Mouse (Mus musculus) heart, postnatal 36 days (tissue): ENCODE measurements around the gene Sv2a. TPM values are rescaled to one million over a fixed set of nuclear protein-coding genes. Genes with fewer than 3 reads are reported as not detected.

Experiments
- DNase-seq, 2 experiments: peaks; one replicate each; pipeline ENCODE4 v3.0.0; 2021 to 2022
- intact Hi-C: fragments of 180-260 bp; cut with DNase I; formaldehyde crosslinking; loops from one replicate; pipeline ENCODE4 v1.15.1; 2025
- total RNA-seq, 2 experiments: library from RNA; stranded (reverse); gene quantifications; 2 replicates each; pipeline ENCODE4 v1.2.3; 2021

Sv2a gene
- total RNA-seq = 1 to 10 TPM; 3.4 to 9.9 TPM

DNA sequence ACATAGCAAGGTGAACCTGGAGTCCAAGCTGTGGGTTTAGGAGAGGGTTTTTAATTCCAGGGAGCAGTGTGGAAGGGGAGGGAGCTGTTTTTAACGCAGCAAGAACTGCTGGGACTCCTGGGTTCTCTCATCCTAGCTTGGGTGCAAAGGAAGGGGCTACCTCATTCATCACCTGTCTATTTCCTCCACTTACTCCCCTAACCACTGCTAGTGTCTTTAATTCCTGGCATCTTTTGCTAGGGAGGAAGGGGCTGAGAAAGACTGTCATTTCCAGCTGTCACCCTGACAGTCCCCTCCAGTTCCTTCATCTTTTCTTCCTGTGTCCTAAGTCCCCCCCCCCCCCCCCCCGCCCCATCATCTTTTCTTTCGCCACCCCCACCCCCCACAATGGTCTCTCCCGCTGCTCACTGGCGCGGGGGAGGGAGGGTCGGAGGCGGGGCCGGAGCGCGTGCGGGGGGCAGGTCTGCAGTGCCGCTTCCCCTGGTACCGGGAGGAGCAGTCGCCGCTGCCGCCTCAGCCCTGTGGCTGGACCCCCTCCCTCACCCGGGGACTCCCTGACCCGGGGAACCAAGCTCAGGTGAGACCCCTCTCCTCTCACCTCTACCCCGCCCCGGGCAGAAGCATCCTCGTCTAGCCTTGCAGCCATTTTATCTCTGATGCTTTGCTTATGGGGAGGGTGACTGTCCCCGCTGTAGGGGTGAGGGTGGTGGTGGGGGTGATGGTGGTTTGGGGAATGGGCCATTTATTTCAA, at the start of gene Sv2a:
Sv2a (plus strand) TSS at position 425 of the 751 bp plus-strand sequence.
- DNase-seq = peak in 1 of 2 experiments; percentile 44
- intact Hi-C loops = no loop called here

DNA sequence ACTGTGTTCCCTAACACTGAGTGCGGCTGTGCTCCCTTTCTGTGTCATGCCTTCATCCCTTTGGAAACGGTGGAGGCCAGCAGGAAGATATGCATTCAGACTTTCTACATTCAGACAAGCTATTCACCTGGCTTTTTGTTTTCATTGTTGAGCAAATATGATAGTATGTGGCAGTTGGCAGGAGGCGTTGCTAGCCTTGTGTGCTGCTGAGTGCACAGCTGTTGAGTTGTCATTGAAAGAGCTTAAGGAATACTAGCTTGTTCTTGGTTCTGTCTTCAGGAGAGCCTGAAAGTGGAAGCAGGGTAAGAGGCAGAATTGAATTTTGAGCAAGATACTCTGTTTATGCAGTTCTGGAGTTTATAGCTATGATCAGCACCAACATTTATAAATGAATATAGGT, 48.5 kb upstream of the Sv2a start:
- intact Hi-C loops = no loop called here
- no peak for DNase-seq

DNA sequence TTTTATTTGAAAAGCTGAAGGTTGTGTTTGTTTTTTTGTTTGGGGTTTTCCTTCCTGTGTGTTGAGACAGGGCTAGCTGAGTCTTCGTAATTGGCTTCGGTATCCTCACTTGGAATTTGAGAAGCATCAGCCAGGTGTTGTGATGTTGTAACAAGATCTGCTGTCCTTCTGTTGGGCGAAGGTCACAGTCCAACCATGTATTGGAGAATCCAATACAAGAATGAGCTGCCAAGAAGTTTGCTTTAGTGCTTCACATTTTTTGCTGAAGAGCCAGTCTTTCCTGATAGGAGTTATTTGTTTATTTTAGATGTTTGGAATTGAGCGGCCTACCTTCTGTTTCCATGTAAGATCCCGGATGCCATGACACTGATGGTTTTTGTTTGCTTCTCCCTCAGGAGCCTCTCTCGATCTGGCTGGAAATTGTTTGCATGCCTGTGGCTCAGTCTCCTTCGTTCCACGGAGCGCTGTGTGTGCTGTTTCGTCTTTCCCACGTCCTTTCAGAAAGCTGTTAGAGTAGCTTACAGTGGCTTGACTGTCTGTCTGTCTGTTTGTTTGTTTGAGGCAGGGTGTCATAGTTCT, 47.5 kb upstream of the Sv2a start:
- no peak for DNase-seq
- intact Hi-C loops = no loop called here

DNA sequence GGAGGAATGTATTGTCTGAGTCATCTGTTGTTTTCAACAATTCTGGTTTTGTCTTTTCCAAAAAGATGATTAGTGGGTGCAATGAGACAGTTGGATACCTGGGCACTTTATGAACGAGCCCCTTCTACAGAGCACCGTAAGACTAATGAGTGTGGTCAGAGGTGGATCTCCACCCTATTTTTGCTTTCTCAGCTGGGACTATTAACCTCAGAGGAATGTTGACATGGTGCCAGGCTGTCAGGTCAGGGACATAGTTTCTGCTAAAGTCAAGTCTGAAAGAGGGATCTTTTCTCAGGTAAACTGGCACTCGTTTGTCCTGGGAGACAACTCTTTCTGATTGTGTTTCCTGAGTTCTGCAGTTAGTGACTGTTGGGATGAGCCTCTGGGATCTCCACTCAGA, 45.9 kb upstream of the Sv2a start:
- intact Hi-C loops = no loop called here
- no peak for DNase-seq

DNA sequence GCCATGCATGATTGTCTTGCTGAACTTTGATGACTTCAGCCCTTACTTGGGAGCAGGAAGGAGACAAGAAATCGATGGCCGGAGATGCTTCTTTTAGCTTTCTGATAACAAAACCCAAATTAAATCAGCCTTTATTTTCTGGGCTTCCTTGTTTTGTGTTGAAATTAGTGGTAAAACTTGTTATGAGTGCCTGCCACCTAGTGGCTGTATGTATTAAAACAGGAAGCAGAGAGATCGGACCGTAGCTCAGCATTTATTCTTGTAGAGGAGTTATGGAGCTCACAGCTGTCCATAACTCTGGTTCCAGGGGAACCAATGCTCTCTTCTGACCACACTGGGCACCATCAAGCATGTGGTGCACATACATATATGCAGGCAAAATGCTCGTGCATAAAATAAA, 33.0 kb upstream of the Sv2a start:
- intact Hi-C loops = loop anchor here (1.0 to 2.0 kb wide), 4 partner anchors 57 to 183 kb away; no protein-coding TSS in a partner anchor
- DNase-seq = peak; percentile 49 to 51

DNA sequence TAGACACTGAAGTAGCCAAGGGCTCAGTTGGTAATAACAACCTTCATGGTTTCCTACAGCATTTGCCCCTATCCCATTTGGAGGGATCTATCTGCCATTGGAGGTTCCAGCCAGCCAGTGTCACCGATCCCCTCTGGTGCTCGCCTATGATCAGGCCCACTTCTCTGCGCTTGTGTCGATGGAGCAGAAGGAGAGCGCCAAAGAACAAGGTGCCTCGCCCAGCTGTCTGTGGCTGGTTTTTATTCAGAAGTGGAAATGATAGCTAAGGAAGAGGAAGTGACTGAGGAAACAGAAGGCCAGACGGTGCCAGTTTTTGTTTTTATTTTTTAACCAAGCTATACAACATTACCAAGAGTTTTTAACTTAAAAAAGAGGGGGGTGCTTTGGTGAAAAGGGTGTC, 29.1 kb upstream of the Sv2a start:
- DNase-seq = no peak
- intact Hi-C loops = no loop called here

DNA sequence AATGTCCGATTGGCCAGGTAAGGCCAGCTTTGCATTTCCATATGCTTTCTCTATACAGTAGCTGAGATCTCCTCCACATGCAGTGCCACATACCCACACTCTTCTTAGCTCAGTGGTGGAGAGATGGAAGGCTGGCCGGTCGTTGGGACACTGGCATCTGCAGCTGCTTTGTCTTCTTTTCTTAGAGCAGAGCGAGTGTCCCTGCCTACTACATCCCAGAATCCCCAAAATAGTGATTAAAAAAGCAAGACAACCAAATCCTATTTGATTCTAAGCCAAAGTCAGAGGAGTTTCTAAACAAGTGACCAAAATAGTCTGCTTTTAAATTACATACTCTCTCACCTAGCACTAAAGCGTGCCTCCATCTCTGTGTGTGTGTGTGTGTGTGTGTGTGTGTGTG, 28.3 kb upstream of the Sv2a start:
- intact Hi-C loops = no loop called here
- no peak for DNase-seq

DNA sequence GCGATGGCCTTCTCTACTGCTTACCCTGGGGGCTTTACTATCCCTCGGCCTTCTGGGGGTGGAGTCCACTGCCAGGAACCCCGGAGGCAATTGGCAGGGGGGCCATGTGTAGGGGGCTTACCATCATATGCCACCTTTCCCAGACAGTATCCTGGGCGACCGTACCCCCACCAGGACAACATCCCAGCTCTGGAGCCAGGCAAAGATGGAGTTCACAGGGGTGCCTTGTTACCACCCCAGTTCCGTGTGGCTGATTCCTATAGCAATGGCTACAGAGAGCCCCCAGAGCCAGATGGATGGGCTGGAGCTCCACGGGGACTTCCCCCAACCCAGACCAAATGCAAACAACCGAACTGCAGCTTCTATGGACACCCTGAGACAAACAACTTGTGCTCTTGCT, 25.4 kb upstream of the Sv2a start:
- intact Hi-C loops = no loop called here
- DNase-seq = no peak

DNA sequence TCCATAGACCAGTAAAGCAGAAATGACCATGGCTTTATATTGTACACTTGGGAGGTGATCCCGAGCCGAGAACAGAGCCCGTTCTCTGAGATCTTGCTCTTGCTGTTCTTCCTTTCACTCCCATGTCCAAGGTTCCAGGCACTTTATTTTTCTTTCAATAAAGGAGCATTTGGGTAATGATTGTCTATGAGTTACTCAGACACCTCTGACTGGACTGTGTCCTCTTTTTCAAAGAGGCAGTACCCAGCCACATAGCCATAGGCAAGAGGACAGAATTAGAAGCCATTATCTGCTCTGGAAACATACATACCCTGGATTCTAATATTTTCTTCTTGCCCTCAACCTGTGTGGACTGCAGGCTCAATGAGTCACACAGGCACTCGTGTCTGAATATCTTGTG, 21.1 kb upstream of the Sv2a start:
- intact Hi-C loops = no loop called here

DNA sequence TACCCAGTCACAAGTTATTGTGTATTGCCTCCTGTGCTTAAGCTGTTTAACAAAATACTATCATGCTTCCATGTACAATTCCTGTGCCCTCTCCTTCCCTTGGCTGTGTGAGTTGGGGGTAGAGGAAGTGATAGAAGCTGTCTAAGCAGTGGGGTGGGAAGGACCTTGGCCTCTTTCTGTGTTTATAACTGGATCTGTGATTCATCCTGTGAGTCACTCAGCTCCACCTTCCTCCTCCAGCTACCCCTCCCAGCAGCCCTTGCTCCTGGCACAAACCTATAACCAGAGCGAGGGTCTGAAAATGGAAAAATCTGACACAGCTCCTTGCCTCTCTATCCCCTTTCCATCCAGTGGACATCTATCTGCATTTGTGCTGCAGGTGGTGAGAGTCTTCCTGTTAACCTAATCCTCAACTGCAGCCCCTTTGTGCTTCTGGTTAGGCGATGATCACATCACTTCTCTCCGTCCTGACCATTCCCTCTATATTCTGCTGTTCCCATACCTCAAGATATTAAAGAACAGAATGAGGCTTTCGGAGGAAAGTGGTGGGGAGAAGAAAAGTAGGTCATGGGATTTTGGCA, 20.6 kb upstream of the Sv2a start:
- intact Hi-C loops = no loop called here
- DNase-seq = peak; percentile 50 to 65

More for the DNA sequence above, 21.1 kb upstream of the Sv2a start:
- no peak for DNase-seq

DNA sequence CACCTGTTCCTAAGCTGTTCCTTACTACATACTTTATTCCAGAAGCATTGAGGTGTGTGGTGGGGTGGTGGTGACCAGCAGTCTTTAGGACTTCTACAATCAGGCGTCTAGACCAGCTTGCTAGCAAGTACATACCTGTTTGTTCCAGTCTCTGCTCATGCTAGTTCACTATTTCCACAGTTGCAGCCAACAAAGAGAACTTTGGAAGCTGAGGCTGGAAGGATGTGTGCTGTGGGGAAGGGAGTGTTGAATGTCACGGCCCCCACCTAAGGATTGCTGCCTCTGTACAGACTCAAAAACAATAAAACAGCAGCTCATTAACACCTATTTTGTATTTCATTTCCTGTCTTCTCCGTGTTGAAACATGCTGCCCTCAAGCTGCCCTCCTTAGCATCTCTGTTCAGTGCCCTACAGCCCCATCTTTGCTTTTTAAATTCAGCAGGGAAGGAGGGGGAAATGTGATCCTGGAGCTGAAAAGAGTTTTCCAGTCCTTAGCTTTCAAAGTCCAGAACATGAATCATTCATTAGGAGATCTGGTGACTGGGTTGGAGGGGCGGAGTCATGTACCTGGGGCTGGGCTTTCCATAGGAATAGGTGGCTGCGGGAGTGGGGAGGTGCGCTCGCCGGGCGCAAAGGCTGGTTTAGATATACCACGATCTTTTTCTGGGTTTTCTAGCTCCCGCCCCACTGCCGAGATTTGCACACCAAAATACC, 20.0 kb upstream of the Sv2a start:
- peak; percentile 55 to 58 for DNase-seq
- intact Hi-C loops = no loop called here

DNA sequence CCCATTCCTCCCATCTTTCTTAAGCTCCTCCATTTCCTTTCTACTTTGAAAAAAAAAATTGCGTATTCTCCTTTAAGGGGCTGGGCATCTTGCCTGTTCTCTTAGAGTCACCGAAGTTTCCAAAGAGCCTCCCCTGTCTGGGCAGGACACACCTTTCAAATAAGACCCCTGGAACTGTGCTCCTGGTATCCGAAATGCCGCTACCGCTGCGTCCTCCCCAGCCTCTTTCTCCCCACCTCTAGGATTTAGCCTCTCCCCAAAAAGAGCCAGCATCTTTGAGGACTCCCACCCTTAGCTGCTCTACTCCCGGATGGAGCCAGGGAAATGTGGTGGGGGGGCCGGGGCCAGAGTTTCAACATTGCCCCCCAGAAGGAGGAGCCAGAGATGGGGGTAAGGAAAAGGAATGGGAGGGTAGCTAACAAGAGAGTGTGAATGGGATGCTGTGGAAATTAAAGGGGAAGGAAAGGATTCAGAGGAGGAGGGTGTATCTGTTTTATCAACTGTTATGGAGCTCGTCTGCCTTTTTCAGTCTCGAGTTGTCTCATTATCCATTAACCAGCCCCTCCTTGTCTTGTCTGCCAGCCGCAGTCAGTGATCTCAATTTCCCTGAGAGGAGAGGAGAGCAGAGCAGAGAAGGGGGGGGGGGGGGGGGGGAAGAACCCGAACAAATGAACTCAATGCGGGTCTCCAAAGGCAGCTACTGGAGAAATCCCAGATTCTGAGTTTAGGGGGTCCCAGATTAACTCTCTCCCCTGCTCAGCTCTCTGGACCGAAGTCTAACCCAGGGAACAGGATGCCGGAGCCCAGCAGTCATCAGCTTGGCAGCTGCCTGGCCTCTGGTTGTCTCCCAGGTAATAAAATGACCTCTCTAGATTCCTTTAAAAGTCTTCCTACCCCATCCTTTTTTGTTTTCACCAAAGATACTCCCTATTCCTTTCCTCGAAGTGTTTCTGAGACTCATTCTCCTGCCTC, 18.8 kb upstream of the Sv2a start, which contains the start of gene Mtmr11:
Mtmr11 (plus strand) TSS at position 136 of the 972 bp plus-strand sequence.
- intact Hi-C loops = no loop called here
- peak; percentile 38 to 50 for DNase-seq

DNA sequence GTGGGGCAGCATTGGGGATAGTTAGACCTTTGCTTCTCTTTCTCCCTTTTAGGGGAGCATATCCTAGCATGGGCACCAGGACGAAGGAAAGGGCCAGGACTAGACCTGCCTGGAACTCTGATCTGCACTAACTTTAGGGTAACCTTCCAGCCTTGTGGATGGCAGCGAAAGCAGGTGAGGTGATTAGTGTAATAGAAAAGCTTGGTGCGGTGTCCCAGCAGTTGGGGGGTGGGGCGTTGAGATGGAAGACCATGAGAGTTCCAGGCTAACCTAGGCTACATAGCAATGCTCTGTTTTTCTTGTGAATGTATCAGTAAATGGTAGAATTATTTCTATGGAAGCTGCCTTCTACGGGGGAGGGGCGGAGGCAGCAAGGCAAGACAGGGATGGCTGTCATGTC, 17.9 kb upstream of the Sv2a start:
- intact Hi-C loops = no loop called here
- DNase-seq = no peak

DNA sequence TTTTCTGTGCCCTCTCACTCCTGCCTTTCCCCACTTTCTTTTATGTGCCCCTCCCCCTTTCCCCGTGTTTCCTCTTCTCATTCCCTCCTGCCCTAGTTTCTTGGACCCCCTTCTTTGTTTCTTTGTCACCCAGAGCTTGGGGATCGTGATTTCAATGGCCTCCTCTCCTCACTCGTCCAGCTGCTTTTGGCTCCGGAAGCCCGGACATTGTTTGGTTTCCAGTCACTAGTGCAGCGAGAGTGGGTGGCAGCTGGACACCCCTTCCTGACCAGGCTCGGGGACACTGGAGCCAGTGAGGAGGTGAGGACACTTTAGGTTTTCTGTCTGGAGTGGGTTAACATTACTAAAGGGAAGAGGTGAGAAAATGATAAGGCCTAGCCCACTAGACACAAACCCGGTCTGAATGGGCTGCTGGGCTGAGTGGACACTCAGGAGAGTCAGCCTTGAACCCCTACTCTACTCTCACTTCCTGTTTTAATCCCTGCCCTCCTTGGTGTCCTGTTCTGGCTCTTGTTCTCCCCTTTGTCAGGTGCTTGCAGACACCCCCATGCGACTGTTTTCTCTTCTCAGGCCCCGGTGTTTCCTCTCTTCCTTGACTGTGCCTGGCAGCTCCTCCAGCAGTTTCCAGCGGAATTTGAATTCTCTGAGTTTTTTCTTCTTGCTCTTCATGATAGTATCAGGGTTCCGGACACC, 12.3 kb upstream of the Sv2a start:
- DNase-seq = peak in 1 of 2 experiments; percentile 19
- intact Hi-C loops = no loop called here

DNA sequence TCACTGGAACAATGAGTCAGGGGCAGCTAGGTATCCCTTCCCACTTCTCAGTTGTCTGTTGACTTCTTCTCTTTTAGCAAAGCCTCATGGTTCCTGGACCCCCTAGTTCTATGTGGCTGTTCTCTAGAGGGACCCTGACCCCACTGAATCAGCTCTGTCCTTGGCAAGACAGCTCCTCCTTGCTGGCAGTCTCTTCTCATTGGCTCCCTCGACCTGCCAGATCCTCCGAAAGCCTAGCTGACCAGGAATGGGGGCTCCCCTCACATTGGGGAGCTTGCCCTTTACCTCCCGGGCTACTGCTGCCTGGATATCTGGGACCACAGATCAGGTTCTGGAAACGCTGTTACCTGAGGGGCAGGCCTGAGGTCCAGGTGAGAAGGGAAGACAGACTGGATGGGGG, 10.7 kb upstream of the Sv2a start:
- DNase-seq = no peak
- intact Hi-C loops = no loop called here

DNA sequence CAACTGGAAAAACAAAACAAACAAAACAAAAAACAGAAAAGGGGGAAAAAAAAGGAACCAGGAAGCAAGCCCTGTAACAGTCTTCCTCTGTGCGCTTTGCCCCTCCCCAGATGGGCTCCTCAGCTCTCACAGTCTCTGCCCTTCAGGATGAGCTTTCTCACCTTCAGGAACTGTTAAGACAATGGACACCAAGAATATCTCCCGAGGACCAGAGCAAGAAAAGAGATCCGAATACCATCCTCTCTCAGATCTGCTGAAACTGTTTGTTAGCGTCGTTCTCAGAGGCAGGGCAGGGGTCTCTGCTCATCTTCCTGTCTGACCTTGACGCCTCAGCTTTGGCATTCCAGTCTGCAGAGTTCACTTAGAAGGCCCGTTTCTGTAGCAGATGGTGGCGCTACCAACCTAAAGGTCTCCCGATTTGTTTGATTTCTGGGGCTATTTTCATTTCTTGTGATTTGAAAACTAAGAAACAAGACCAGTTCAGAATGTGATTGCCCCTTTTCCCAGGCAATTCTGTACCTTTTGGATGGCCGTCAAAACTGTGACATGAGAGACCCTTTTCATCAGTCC, 9.9 kb upstream of the Sv2a start:
- DNase-seq = peak in 1 of 2 experiments; percentile 21

DNA sequence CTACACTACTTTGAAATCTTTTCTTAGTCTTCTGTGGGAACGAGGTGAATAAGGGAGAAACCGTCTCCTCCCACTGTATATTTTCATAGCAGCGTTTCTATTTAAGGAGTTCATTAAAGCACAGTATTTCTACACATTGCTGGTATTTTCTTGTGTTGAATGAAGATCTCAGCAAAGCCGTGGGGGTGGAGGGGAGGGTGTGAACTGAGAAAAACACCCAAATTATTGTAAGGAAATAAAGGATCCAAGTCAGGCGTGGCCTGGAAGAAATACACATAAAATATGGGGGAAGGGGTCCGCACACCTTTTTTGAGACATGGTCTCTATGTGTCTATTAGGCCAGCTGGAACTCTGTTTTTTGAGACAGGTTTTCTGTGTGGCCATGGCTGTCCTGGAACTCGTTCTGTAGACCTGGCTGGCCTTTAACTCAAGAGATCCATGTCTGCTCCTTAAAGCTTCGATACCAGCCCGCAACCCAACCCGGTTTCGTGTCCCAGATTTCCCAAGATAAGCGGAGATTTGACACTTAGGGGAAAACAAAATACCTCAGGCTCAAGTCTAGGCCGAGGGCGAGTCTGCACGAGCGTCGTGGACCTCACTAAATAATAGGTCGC, 9.3 kb upstream of the Sv2a start:
- intact Hi-C loops = loop anchor here (2.0 kb wide), 1 partner anchor 47 kb away; the partner anchor contains the start of genes Bola1 and Hist2h2ab
- no peak for DNase-seq

More for the DNA sequence above, 9.9 kb upstream of the Sv2a start:
- intact Hi-C loops = no loop called here
